Mouse (Mus musculus): Measurements from ENCODE around the gene Nisch. TPM values are rescaled to one million over a fixed set of nuclear protein-coding genes. Genes with fewer than 3 reads are reported as not detected.

The Nisch gene
- polyA plus RNA-seq, 1 experiment from 2014 or later: 411 TPM

DNA sequence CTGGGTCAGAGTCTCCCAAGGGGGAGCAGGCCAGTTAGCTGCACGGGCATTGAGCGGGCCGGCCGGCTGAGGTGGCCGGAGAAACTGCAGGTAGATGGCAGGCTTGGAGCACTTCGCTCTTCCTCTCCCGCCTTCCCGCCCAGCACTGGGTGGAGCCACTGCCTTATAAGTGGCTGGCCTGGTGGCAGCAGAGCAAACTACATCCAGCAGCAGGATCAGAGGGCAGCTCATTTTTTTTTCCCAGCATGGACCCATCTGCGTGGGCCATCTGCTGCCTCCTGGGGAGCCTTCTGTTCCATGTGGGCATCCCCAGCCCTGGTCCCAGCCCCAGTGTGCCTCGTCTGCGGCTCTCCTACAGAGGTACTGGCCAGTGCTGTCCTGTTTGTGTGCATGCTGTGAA is 920 bp upstream of the Nisch start, which contains the start of gene Sema3g:
Sema3g (plus strand) TSS at position 195 of the 400 bp plus-strand sequence.
- TF ChIP-seq CTCF (IDR thresholded peaks at IDR 0.05; ENCODE audit: low read depth): peak; percentile 87
- Histone ChIP-seq H3K9ac (peak within 1 kb of the TSS; percentile 3; the same call in 1 of the 2 replicates), H3K27me3 (ENCODE audit: insufficient read depth, low read length) (no peaks in the 10 kb centered on the region), H3K9me3 (ENCODE audit: low read depth, low read length) (no peaks in the 10 kb centered on the region), H3K4me3 (ENCODE audit: low read depth, low read length) (peak within 1 kb of the TSS; percentile 8; the same call in 1 of the 2 replicates), H3K27ac (ENCODE audit: low read depth) (no peak within 1 kb of the TSS; the same call in 1 of the 2 replicates), H3K36me3 (ENCODE audit: insufficient read depth) (no peaks in the 10 kb centered on the region), H3K4me2 (peak within 1 kb of the TSS; percentile 45), H3K4me1 (ENCODE audit: insufficient read depth) (peaks cover 8% of the 10 kb centered on the region; the same call in 1 of the 2 replicates)
- DNase-seq: peak; percentile 81
- WGBS: 9% methylated on average over 11 of the region's 11 CpGs
- peak; percentile 76 for ATAC-seq (ENCODE audit: insufficient read depth)

DNA sequence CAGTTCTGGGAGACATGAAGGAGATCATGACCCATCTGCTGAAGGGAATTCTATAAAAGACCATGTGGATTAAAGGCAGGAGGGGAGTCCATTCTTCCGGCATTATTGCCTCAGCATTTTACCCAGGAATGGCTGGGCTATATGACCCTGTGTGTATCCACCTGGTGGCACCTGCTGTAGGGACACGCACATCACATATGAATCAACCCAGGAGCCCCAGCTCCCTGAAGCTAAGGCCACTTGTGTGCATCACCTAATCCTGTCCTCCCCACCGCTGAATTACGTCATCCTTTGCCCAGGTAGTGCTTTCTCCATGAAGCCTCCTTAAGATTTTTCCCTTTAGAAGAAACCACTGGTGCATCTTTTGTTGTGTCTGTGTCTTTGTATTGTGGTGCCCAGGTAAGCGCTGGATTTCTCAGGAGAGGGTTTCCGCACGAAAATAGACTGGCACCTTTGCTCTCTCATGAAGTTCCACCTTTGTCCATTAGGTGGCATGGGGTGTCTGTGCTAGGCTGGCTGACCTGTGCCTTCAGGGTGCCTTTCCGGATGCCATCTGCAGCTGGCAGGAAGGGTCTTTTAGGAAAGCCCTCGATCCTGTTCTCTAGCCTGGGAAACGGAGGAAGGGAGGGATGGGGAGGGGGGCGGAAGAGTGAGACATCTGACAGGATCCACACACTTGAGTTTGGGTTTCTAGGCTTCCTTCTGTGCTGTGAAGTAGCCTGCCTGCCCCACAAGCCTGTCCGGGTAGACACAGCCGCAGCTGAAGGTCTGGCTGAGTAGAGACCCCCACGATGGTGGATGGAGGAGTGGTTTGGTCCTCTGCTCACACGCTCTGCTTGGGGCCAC is 1.4 kb downstream of the Nisch start:
- Histone ChIP-seq H3K27ac (ENCODE audit: low read depth) (0 out of 2 replicates have a peak overlapping the region, but pooled peaks have one; percentile 30), H3K36me3 (ENCODE audit: insufficient read depth) (no peaks in the 10 kb centered on the region), H3K27me3 (ENCODE audit: insufficient read depth, low read length) (no peaks in the 10 kb centered on the region), H3K4me2 (0 out of 2 replicates have a peak overlapping the region, but pooled peaks have one; percentile 20), H3K9ac (peak overlapping the region; percentile 36; the same call in 1 of the 2 replicates), H3K4me3 (ENCODE audit: low read depth, low read length) (no peak overlapping the region), H3K9me3 (ENCODE audit: low read depth, low read length) (no peaks in the 10 kb centered on the region), H3K4me1 (ENCODE audit: insufficient read depth) (peaks cover 8% of the 10 kb centered on the region; the same call in 1 of the 2 replicates)
- ATAC-seq (ENCODE audit: insufficient read depth) (peak; percentile 44; the same call in 1 of the 2 replicates), DNase-seq (peak; percentile 83)
- TF ChIP-seq CTCF (IDR thresholded peaks at IDR 0.05; ENCODE audit: low read depth): peak; percentile 96
- 28% methylated on average over 15 of the region's 15 CpGs for WGBS

DNA sequence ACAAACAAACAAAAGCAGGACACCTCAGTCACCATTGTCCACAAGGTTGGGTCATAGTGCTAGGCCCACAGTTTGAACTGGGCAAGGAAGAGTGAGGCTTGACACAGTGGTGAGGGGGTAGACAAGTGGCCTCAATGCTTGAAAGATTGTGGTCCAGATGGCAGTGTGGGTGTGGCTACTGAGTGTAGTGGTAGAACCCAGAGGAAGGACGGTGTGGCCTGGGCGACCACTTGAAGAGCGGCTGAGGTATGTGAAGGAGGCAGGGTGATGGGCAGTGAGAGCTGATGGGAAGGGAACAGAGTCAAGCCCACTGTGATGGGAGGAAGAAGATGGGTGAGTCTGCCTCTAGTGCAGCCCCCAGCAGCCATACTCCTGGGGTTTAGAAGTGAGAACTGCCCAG is 2.1 kb downstream of the Nisch start:
- no peak for TF ChIP-seq CTCF (IDR thresholded peaks at IDR 0.05; ENCODE audit: low read depth)
- Histone ChIP-seq H3K4me2 (no peak overlapping the region), H3K36me3 (ENCODE audit: insufficient read depth) (no peaks in the 10 kb centered on the region), H3K27me3 (ENCODE audit: insufficient read depth, low read length) (no peaks in the 10 kb centered on the region), H3K4me1 (ENCODE audit: insufficient read depth) (peaks cover 8% of the 10 kb centered on the region; the same call in 1 of the 2 replicates), H3K9ac (no peak overlapping the region), H3K27ac (ENCODE audit: low read depth) (no peak overlapping the region), H3K9me3 (ENCODE audit: low read depth, low read length) (no peaks in the 10 kb centered on the region), H3K4me3 (ENCODE audit: low read depth, low read length) (no peak overlapping the region)
- no peak for ATAC-seq (ENCODE audit: insufficient read depth)
- DNase-seq: no peak
- WGBS: 57% methylated on average over 3 of the region's 3 CpGs

GRCm38 (mm10) chr14:31213868-31214267 is 2.9 kb downstream of the Nisch start:
- peaks cover 8% of the 10 kb centered on the region; the same call in 1 of the 2 replicates for H3K4me1 ChIP-seq (ENCODE audit: insufficient read depth)
- WGBS: 54% methylated on average over 8 of the region's 8 CpGs
- H3K27ac ChIP-seq (ENCODE audit: low read depth): no peak overlapping the region
- H3K27me3 ChIP-seq (ENCODE audit: insufficient read depth, low read length): no peaks in the 10 kb centered on the region
- DNase-seq: no peak
- H3K4me2 ChIP-seq: no peak overlapping the region
- H3K4me3 ChIP-seq (ENCODE audit: low read depth, low read length): no peak overlapping the region
- no peak for ATAC-seq (ENCODE audit: insufficient read depth)
- no peak for TF ChIP-seq CTCF (IDR thresholded peaks at IDR 0.05; ENCODE audit: low read depth)
- no peaks in the 10 kb centered on the region for H3K36me3 ChIP-seq (ENCODE audit: insufficient read depth)
- H3K9me3 ChIP-seq (ENCODE audit: low read depth, low read length): no peaks in the 10 kb centered on the region
- H3K9ac ChIP-seq: no peak overlapping the region

- no peak overlapping the region for H3K27ac ChIP-seq (ENCODE audit: low read depth)
- no peak for DNase-seq
- no peaks in the 10 kb centered on the region for H3K9me3 ChIP-seq (ENCODE audit: low read depth, low read length)
- no peaks in the 10 kb centered on the region for H3K36me3 ChIP-seq (ENCODE audit: insufficient read depth)
- no peak for ATAC-seq (ENCODE audit: insufficient read depth)
- H3K27me3 ChIP-seq (ENCODE audit: insufficient read depth, low read length): no peaks in the 10 kb centered on the region
- H3K9ac ChIP-seq: no peak overlapping the region
- 52% methylated on average over 3 of the region's 3 CpGs for WGBS
- TF ChIP-seq CTCF (IDR thresholded peaks at IDR 0.05; ENCODE audit: low read depth): no peak
- peaks cover 3% of the 10 kb centered on the region; the same call in 1 of the 2 replicates for H3K4me1 ChIP-seq (ENCODE audit: insufficient read depth)
- no peak overlapping the region for H3K4me3 ChIP-seq (ENCODE audit: low read depth, low read length)
- no peak overlapping the region for H3K4me2 ChIP-seq
These were observed 4.2 kb downstream of the Nisch start for GRCm38 (mm10) chr14:31212499-31212898.

- no peaks in the 10 kb centered on the region for H3K27me3 ChIP-seq (ENCODE audit: insufficient read depth, low read length)
- H3K4me1 ChIP-seq (ENCODE audit: insufficient read depth): no peaks in the 10 kb centered on the region; the same call in 1 of the 2 replicates
- no peak overlapping the region for H3K4me3 ChIP-seq (ENCODE audit: low read depth, low read length)
- no peak overlapping the region for H3K9ac ChIP-seq
- DNase-seq (no peak), ATAC-seq (ENCODE audit: insufficient read depth) (no peak)
- H3K27ac ChIP-seq (ENCODE audit: low read depth): no peak overlapping the region
- no peak overlapping the region for H3K4me2 ChIP-seq
- no peaks in the 10 kb centered on the region for H3K36me3 ChIP-seq (ENCODE audit: insufficient read depth)
- WGBS: 79% methylated on average over 6 of the region's 6 CpGs
- no peaks in the 10 kb centered on the region for H3K9me3 ChIP-seq (ENCODE audit: low read depth, low read length)
- no peak for TF ChIP-seq CTCF (IDR thresholded peaks at IDR 0.05; ENCODE audit: low read depth)
These were observed 4.9 kb downstream of the Nisch start for GRCm38 (mm10) chr14:31211854-31212253.

DNA sequence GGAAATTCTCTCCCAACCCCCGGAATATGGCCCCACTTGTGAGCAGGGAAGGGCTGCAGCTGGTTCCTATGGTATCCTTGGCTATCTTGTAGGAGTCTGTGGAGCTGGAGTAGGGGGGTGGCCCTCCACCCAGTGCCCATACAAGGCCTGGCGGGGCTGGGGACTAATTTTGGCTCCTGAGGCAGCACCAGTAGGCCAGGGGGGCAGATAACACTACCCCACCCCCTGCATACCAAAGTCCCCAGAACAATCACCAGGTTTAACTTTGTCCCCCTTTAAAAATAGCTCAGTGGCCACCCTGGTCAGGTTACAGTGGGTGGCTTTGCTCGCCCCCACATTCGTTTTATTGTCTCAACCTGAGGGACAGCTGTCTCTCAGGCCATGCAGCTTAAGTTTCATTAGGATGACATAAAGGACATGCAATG is 7.6 kb downstream of the Nisch start:
- ATAC-seq (ENCODE audit: insufficient read depth) (no peak), DNase-seq (no peak)
- peaks cover 9% of the 10 kb centered on the region for H3K4me1 ChIP-seq (ENCODE audit: insufficient read depth)
- no peaks in the 10 kb centered on the region for H3K27me3 ChIP-seq (ENCODE audit: insufficient read depth, low read length)
- no peak overlapping the region for H3K4me2 ChIP-seq
- no peak for TF ChIP-seq CTCF (IDR thresholded peaks at IDR 0.05; ENCODE audit: low read depth)
- H3K27ac ChIP-seq (ENCODE audit: low read depth): no peak overlapping the region; the same call in 1 of the 2 replicates
- no peak overlapping the region for H3K4me3 ChIP-seq (ENCODE audit: low read depth, low read length)
- 66% methylated on average over 4 of the region's 4 CpGs for WGBS
- H3K36me3 ChIP-seq (ENCODE audit: insufficient read depth): peaks cover 7% of the 10 kb centered on the region
- no peak overlapping the region for H3K9ac ChIP-seq
- no peaks in the 10 kb centered on the region for H3K9me3 ChIP-seq (ENCODE audit: low read depth, low read length)

Data from lung, embryonic 14.5 days (tissue).